Mouse (Mus musculus): ENCODE data around the gene Ccndbp1. TPM values are rescaled to one million over a fixed set of nuclear protein-coding genes. Genes with fewer than 3 reads are reported as not detected.
A peak's percentile ranks its signal among the peaks of the same experiment; 100 is the strongest.
"Not testable (repeated sequence)": the region's sequence is repeated elsewhere in the genome, so short reads cannot be mapped to it uniquely, and the experiment has no call there.

Ccndbp1 gene
- polyA plus RNA-seq, 1 experiment from 2014 or later = 98.9 TPM

- not testable (repeated sequence) for ATAC-seq (ENCODE audit: low read depth)
Measured at GRCm38 (mm10) chr2:120972257-120972656, 35.9 kb upstream of the Ccndbp1 start.

GRCm38 (mm10) chr2:120972964-120973363, 35.2 kb upstream of the Ccndbp1 start:
- Histone ChIP-seq H3K9me3 (ENCODE audit: control insufficient read depth, low read length) (no peaks in the 10 kb centered on the region), H3K4me2 (ENCODE audit: low read depth, low read length) (no peak overlapping the region), H3K4me1 (ENCODE audit: control insufficient read depth, insufficient read depth, low read length) (peaks cover 17% of the 10 kb centered on the region), H3K4me3 (ENCODE audit: low read depth, low read length) (no peak overlapping the region), H3K27ac (ENCODE audit: low read depth, low read length) (no peak overlapping the region), H3K36me3 (ENCODE audit: control insufficient read depth, insufficient read depth, low read length) (no peaks in the 10 kb centered on the region), H3K9ac (replicated peaks; ENCODE audit: low read depth, low read length) (no peak overlapping the region), H3K27me3 (ENCODE audit: control insufficient read depth, insufficient read depth, low read length) (no peaks in the 10 kb centered on the region)
- WGBS = 18% methylated on average over 5 of the region's 5 CpGs
- ATAC-seq (ENCODE audit: low read depth) = no peak

More at GRCm38 (mm10) chr2:120972257-120972656, 35.9 kb upstream of the Ccndbp1 start:
- not testable (repeated sequence) for H3K4me3 ChIP-seq (ENCODE audit: low read depth, low read length); H3K27me3 ChIP-seq (ENCODE audit: control insufficient read depth, insufficient read depth, low read length); H3K27ac ChIP-seq (ENCODE audit: low read depth, low read length); H3K4me2 ChIP-seq (ENCODE audit: low read depth, low read length); H3K36me3 ChIP-seq (ENCODE audit: control insufficient read depth, insufficient read depth, low read length); H3K9ac ChIP-seq (replicated peaks; ENCODE audit: low read depth, low read length); H3K9me3 ChIP-seq (ENCODE audit: control insufficient read depth, low read length)
- WGBS = 99% methylated on average over 8 of the region's 8 CpGs
- H3K4me1 ChIP-seq (ENCODE audit: control insufficient read depth, insufficient read depth, low read length) = peaks cover 12% of the 10 kb centered on the region

GRCm38 (mm10) chr2:120976308-120976707, 31.9 kb upstream of the Ccndbp1 start:
- peak overlapping the region; percentile 79; the same call in 1 of the 2 replicates for H3K4me3 ChIP-seq (ENCODE audit: low read depth, low read length)
- no peak overlapping the region for H3K9ac ChIP-seq (replicated peaks; ENCODE audit: low read depth, low read length)
- H3K4me1 ChIP-seq (ENCODE audit: control insufficient read depth, insufficient read depth, low read length) = peaks cover 5% of the 10 kb centered on the region; the same call in 1 of the 2 replicates
- H3K27ac ChIP-seq (ENCODE audit: low read depth, low read length) = no peak overlapping the region
- ATAC-seq (ENCODE audit: low read depth) = no peak
- WGBS = 53% methylated on average over 4 of the region's 4 CpGs
- H3K27me3 ChIP-seq (ENCODE audit: control insufficient read depth, insufficient read depth, low read length) = no peaks in the 10 kb centered on the region
- H3K9me3 ChIP-seq (ENCODE audit: control insufficient read depth, low read length) = no peaks in the 10 kb centered on the region
- H3K4me2 ChIP-seq (ENCODE audit: low read depth, low read length) = peak overlapping the region; percentile 82; the same call in 1 of the 2 replicates
- no peaks in the 10 kb centered on the region for H3K36me3 ChIP-seq (ENCODE audit: control insufficient read depth, insufficient read depth, low read length)

DNA sequence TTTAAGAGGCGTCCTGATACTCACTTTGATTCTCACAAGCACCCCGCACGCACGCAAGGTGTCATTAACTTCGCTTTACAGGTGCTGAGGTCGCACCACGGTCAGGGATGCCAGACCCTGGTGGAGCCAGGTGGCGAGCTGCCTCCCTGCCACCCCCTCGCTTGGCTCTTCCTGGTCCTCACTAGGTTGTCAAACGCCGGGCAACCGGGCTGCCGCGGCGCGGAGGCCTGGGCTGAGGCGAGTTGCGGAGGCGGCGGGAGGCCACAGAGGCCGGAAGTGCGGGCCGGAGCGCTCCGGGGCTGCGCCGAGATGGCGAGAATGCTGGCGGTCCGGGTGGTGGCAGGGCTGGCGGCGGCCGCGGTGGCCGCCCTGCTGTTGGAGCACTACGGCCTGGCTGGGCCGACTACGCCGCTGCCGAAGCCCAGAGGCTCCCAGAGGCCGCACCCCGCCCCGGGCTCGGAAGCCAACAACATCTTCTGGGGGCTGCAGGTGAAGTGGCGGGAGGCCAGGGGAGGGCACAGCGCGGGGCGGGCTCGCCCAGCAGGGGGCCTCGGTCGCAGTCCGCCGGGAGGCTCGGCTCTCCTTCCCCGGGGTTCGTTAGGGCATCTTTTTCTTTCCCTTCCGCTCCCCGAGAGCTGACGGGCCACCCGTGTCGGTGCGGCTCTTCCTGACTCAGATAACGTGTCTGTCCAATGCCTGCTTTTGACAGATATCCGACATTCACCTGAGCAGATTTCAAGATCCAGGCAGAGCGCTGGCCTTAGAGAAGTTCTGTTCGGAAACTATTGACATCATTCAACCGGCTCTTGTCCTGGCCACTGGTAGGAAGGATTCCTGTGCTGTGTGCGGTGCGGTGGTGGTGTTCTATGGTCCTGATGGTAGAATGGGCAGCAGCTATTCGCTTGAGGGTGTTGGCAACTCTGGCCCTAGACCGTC, 30.9 kb upstream of the Ccndbp1 start, which contains the start of gene Tmem62:
TSS of gene Tmem62 (plus strand) at position 28 of the 936 bp plus-strand sequence.
- Histone ChIP-seq H3K36me3 (ENCODE audit: control insufficient read depth, insufficient read depth, low read length) (no peaks in the 10 kb centered on the region), H3K9me3 (ENCODE audit: control insufficient read depth, low read length) (no peaks in the 10 kb centered on the region), H3K4me2 (ENCODE audit: low read depth, low read length) (peak within 1 kb of the TSS; percentile 82), H3K4me1 (ENCODE audit: control insufficient read depth, insufficient read depth, low read length) (peaks cover 5% of the 10 kb centered on the region; the same call in 1 of the 2 replicates), H3K9ac (replicated peaks; ENCODE audit: low read depth, low read length) (peak within 1 kb of the TSS; percentile 85), H3K4me3 (ENCODE audit: low read depth, low read length) (peak within 1 kb of the TSS; percentile 79), H3K27me3 (ENCODE audit: control insufficient read depth, insufficient read depth, low read length) (no peaks in the 10 kb centered on the region), H3K27ac (ENCODE audit: low read depth, low read length) (peak within 1 kb of the TSS; percentile 89)
- 2% methylated on average over 59 of the region's 71 CpGs for WGBS
- ATAC-seq (ENCODE audit: low read depth) = peak; percentile 85

- ATAC-seq (ENCODE audit: low read depth) = 0 out of 2 replicates have a peak, but pooled peaks have one; percentile 2
- no peaks in the 10 kb centered on the region for H3K9me3 ChIP-seq (ENCODE audit: control insufficient read depth, low read length)
- no peaks in the 10 kb centered on the region for H3K27me3 ChIP-seq (ENCODE audit: control insufficient read depth, insufficient read depth, low read length)
- H3K27ac ChIP-seq (ENCODE audit: low read depth, low read length) = peak overlapping the region; percentile 89
- no peaks in the 10 kb centered on the region for H3K36me3 ChIP-seq (ENCODE audit: control insufficient read depth, insufficient read depth, low read length)
- peak overlapping the region; percentile 85 for H3K9ac ChIP-seq (replicated peaks; ENCODE audit: low read depth, low read length)
- WGBS = 78% methylated on average over 8 of the region's 8 CpGs
- peak overlapping the region; percentile 79 for H3K4me3 ChIP-seq (ENCODE audit: low read depth, low read length)
- H3K4me1 ChIP-seq (ENCODE audit: control insufficient read depth, insufficient read depth, low read length) = peaks cover 5% of the 10 kb centered on the region; the same call in 1 of the 2 replicates
- H3K4me2 ChIP-seq (ENCODE audit: low read depth, low read length) = peak overlapping the region; percentile 82
Measured at GRCm38 (mm10) chr2:120977926-120978692, 30.1 kb upstream of the Ccndbp1 start.

DNA sequence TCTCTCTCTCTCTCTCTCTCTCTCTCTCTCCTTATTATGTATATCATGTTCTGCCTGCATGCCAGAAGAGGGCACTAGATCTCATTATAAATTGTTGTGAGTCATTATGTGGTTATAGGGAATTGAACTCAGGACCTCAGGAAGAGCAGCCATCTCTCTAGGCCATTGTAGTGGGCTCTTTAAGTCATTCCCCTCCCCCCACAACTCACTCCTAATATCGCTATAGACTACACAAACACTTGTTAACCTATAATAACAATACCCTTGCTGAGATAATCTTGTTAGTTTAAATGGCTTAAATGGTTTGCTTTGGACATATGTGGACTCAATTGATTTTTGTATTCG, 29.5 kb upstream of the Ccndbp1 start:
- no peak for ATAC-seq (ENCODE audit: low read depth)
- Histone ChIP-seq H3K36me3 (ENCODE audit: control insufficient read depth, insufficient read depth, low read length) (no peaks in the 10 kb centered on the region), H3K27me3 (ENCODE audit: control insufficient read depth, insufficient read depth, low read length) (no peaks in the 10 kb centered on the region), H3K4me3 (ENCODE audit: low read depth, low read length) (no peak overlapping the region), H3K9ac (replicated peaks; ENCODE audit: low read depth, low read length) (no peak overlapping the region), H3K9me3 (ENCODE audit: control insufficient read depth, low read length) (no peaks in the 10 kb centered on the region), H3K27ac (ENCODE audit: low read depth, low read length) (no peak overlapping the region), H3K4me2 (ENCODE audit: low read depth, low read length) (no peak overlapping the region), H3K4me1 (ENCODE audit: control insufficient read depth, insufficient read depth, low read length) (peaks cover 5% of the 10 kb centered on the region; the same call in 1 of the 2 replicates)
- WGBS = 55% methylated on average over 2 of the region's 2 CpGs

DNA sequence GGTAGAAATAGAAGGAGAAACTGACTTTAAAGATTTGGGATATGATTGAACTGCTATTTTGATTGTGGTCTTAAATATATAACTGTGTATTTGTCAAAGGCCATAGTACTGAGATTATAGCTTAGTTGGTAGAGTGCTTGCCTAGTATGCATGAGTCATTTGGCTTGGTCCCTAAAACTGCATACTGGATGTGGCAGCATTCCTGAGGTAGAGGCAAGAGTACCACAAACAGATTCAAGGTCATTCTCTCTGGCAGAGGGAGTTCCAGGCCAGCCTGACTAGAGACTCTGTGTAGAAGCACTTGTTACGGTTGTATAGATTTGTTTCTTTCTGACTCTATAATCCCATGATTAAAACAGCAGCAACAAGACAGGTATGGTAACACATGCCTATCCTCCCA, 28.4 kb upstream of the Ccndbp1 start:
- peaks cover 5% of the 10 kb centered on the region; the same call in 1 of the 2 replicates for H3K4me1 ChIP-seq (ENCODE audit: control insufficient read depth, insufficient read depth, low read length)
- no peak for ATAC-seq (ENCODE audit: low read depth)
- H3K4me3 ChIP-seq (ENCODE audit: low read depth, low read length) = no peak overlapping the region
- 95% methylated on average over 1 of the region's 1 CpGs for WGBS
- no peaks in the 10 kb centered on the region for H3K27me3 ChIP-seq (ENCODE audit: control insufficient read depth, insufficient read depth, low read length)
- 0 out of 2 replicates have a peak, but pooled peaks cover 3% of the 10 kb centered on the region for H3K36me3 ChIP-seq (ENCODE audit: control insufficient read depth, insufficient read depth, low read length)
- H3K9ac ChIP-seq (replicated peaks; ENCODE audit: low read depth, low read length) = no peak overlapping the region
- no peaks in the 10 kb centered on the region for H3K9me3 ChIP-seq (ENCODE audit: control insufficient read depth, low read length)
- H3K27ac ChIP-seq (ENCODE audit: low read depth, low read length) = no peak overlapping the region
- no peak overlapping the region for H3K4me2 ChIP-seq (ENCODE audit: low read depth, low read length)

GRCm38 (mm10) chr2:120980861-120981260, 27.3 kb upstream of the Ccndbp1 start:
- Histone ChIP-seq H3K4me1 (ENCODE audit: control insufficient read depth, insufficient read depth, low read length) (peaks cover 5% of the 10 kb centered on the region; the same call in 1 of the 2 replicates), H3K9me3 (ENCODE audit: control insufficient read depth, low read length) (no peaks in the 10 kb centered on the region), H3K4me2 (ENCODE audit: low read depth, low read length) (no peak overlapping the region), H3K27me3 (ENCODE audit: control insufficient read depth, insufficient read depth, low read length) (no peaks in the 10 kb centered on the region), H3K27ac (ENCODE audit: low read depth, low read length) (no peak overlapping the region), H3K4me3 (ENCODE audit: low read depth, low read length) (no peak overlapping the region), H3K36me3 (ENCODE audit: control insufficient read depth, insufficient read depth, low read length) (0 out of 2 replicates have a peak, but pooled peaks cover 3% of the 10 kb centered on the region), H3K9ac (replicated peaks; ENCODE audit: low read depth, low read length) (no peak overlapping the region)
- 83% methylated on average over 2 of the region's 2 CpGs for WGBS
- no peak for ATAC-seq (ENCODE audit: low read depth)
